Mouse (Mus musculus) cerebral cortex, adult 2 months (tissue): ENCODE measurements around the gene Zfp934.

Experiments
- WGBS: fragments of 180-500 bp; shearing (Covaris S2); methylation state at CpG from one replicate; pipeline ENCODE4 v1.1.7; 2018; 5-methylcytosine and 5-hydroxymethylcytosine counted together

The Zfp934 gene

DNA sequence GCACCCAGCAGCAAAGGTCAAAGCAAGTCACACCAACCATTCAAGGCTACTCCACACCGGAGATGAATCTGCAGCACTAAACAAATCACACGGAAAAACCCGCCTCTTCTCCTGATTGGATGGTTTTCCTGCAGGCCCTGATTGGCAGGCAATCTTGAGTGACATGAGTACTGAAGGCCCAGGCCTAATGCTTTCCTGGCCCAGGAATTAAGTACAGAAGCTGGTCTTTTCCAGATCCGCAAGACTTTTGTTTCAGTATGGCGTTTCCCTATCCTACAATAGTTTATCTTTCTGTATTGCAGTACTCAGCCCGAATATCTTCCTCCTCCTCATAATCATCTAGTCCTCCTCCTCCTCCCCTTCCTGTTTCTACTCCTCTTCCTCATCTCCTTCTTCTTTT, at the start of gene Zfp934:
Gene Zfp934 (minus strand): TSS at position 101 of the 400 bp plus-strand sequence.
- WGBS, result 92% methylated on average over 3 of the region's 6 CpGs

DNA sequence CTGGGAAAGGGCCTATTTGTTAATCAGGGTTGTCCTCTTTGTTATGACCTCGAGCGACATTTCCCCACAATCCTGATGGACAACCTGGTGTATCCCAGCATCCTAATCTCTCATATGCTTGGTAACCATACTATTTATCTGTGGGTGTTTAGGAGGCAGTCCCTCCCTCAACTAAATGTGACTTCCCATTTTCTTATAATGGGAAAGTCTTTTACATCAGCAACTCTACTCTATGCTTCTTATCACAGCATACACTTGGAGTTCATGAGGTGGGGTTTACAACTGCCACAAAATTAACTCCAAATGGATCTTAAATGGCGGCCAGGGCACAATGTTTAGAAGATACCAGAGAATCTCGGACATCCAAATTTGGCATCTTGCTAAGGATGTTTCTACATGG, 46.5 kb upstream of the Zfp934 start:
- whole genome bisulfite sequencing, result 96% methylated on average over 4 of the region's 4 CpGs

DNA sequence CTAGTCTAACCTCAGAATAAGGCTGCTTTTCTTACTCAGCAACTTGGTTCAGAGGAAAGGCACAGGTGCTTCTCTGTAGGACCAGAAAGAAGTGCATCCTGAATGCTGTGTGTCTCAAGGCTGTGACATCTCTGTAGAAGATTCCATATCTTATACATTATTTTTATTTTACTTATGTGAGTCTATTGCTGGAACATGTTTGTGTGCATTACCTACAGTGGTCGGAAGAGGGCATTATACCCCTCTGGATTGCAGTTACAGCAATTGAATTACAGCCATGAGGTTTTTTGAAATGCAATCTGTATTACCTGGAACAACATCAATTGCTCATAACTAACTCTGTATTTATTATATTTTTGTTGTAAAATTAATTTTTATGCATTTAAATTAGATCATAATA, 9.3 kb downstream of the Zfp934 start:
- WGBS, result 14% methylated on average over 1 of the region's 1 CpGs

DNA sequence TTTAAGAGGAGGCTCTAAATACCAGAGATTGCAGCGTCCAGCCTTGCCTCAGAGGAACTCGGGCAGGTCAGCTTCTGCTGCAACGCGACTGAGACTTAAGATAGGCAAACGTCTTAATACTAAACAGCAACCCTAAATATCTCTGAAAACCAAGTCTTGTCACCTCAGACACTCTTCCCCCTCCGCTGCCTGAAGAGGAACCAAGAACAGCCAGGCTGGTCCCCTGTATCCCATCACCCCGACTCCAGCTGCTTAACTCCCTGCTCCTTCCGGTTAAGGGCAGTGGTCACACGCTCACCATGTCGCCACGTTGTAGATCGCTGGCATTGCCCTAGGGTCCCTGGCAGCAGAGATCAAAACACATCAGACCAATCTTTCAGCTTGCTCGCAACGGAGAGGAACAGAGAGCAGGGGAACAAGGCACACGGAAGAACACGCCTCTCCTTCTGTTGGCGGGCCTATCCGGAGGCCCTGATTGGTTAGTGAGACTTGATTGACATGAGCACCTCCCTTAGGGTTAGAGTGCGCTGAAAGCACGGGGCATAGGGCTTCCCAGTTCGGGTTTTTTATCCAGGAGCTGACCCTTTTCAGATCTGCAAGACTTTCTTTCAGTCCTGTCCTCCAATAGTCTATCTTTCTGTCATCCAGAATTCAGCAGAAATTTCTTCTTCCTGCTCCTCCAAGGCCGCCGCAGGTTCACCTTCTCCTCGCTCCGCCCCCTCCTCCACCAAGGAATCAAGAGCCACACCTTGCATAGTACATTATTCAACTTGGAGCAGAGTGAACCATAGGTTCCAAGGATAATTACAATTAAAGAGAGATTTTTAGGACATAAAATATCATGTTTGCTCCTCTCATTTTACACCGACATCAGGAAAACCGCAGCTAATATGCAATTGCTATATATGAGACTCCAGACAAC, 12.5 kb downstream of the Zfp934 start, which contains the start of gene Zfp935:
Gene Zfp935 (minus strand): TSS at position 323 of the 922 bp plus-strand sequence.
- WGBS, result 3% methylated on average over 27 of the region's 27 CpGs

DNA sequence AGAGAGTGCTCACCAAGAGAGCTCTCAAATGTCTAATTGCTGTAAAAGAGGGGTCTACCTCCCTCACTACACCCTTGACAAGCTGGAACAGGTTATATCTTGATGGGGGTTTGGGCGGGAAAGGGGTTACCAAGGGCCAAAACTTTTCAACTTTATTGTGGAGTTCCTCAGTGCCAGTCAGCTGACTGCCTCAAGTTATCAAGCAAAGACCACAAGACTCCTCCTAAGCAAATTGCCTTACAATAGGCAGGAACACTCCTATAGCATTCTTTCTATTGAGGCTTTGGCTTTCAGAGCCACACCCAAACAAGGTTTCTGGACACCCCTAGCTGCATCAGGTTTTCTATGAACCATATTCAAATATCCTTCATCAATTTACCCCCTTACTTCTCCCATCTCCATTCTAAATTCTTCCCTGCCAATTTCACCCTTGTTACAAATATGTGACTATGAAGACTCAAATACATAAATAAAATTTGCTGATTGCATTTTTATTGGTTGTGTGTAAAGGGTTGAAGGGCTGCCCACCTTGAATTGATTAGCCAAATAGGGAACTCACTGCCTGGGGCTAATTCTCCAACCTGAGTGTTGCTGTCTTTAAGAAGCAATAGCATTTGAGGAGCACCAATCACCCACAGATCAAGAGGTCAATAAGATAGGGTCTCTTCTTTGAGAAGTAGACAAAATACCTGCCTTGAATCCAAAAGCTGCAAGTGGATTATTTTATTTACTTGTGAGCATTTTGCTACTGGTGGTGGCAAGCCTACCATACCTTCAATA, 60.2 kb downstream of the Zfp934 start:
- 84% methylated on average over 1 of the region's 1 CpGs for WGBS

DNA sequence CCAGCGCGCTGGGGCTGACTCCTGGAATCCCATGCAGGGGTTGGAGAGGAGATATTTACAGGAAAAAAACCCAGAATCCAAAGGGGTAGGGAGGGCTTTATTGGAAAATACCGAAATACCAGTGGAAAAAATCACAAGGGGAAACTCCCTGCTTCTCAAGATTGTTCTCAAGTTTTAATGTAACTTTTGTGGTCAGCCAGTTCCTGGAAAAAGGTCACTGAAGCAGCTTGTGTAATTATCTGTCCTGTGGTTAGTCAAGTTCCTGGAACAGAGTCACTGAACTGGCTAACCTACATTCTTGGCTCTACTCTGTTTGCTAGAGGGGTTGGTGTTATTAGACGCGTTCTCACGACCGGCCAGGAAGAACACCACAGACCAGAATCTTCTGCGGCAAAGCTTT, 98.3 kb downstream of the Zfp934 start:
- 95% methylated on average over 8 of the region's 8 CpGs for WGBS

DNA sequence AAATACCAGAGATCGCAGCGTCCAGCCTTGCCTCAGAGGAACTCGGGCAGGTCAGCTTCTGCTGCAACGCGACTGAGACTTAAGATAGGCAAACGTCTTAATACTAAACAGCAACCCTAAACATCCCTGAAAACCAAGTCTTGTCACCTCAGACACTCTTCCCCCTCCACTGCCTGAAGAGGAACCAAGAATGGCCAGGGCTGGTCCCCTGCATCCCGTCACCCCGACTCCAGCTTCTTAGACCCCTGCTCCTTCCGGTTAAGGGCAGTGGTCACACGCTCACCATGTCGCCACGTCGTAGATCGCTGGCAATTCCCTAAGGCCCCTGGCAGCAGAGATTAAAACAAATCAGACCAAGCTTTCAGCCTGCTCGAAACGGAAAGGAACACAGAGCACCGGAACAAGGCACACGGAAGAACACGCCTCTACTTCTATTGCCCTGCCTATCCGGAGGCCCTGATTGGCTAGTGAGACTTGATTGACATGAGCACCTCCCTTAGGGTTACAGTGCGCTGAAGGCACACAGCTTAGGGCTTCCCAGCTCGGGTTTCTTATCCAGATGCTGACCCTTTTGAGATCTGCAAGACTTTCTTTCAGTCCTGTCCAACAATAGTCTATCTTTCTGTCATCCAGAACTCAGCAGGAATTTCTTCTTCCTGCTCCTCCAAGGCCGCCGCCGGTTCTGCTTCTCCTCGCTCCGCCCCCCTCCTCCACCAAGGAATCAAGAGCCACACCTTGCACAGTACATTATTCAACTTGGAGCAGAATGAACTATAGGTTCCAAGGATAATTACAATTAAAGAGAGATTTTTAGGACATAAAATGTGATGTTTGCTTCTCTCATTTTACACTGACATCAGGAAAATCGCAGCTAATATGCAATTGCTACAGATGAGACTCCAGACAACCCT, 104.3 kb downstream of the Zfp934 start, which contains the start of gene Gm49359:
Gene Gm49359 (minus strand): TSS at position 409 of the 911 bp plus-strand sequence.
- WGBS, result 1% methylated on average over 28 of the region's 28 CpGs
